Mouse (Mus musculus) kidney, postnatal 0 days (tissue): ENCODE data around the gene Chgb. TPM values are rescaled to one million over a fixed set of nuclear protein-coding genes. Genes with fewer than 3 reads are reported as not detected.
A peak's percentile ranks its signal among the peaks of the same experiment; 100 is the strongest.

Experiments used
- ATAC-seq: fragments of 200-750 bp; cut with Nextera tagmentation; replicated peaks from 2 replicates; pipeline ENCODE4 v1.8.0; 2017; ENCODE audit warnings: low read depth, moderate number of reproducible peaks, moderate TSS enrichment, moderate library complexity; ENCODE audit not compliant: low FRiP score
- DNase-seq: peaks from one replicate; pipeline ENCODE4 v3.0.0-alpha.2; 2016; ENCODE audit warnings: low spot score
- H3K27ac ChIP-seq: fragments of 300-500 bp; sonication (generic); 2 replicates; pipeline ENCODE4 v1.5.1; 2014; ENCODE audit warnings: mild to moderate bottlenecking
- H3K27me3 ChIP-seq: fragments of 300-500 bp; sonication (generic); 2 replicates; pipeline ENCODE4 v1.6.1; 2014; ENCODE audit warnings: low read length, mixed read lengths; ENCODE audit not compliant: insufficient read depth
- H3K36me3 ChIP-seq: fragments of 300-500 bp; sonication (generic); 2 replicates; pipeline ENCODE4 v1.6.1; 2014; ENCODE audit warnings: low read length, mixed read lengths; ENCODE audit not compliant: insufficient read depth
- H3K4me1 ChIP-seq: fragments of 300-500 bp; sonication (generic); replicated peaks from 2 replicates; pipeline ENCODE4 v1.6.1; 2014; ENCODE audit warnings: antibody characterized with exemption, low read length, mixed read lengths; ENCODE audit not compliant: insufficient read depth
- H3K4me2 ChIP-seq: fragments of 300-500 bp; sonication (generic); 2 replicates; pipeline ENCODE4 v1.6.1; 2014; ENCODE audit warnings: mild to moderate bottlenecking, low read length, moderate library complexity, mixed read lengths
- H3K4me3 ChIP-seq: fragments of 300-500 bp; sonication (generic); replicated peaks from 2 replicates; pipeline ENCODE4 v1.5.1; 2014; ENCODE audit warnings: low read depth, low read length
- H3K9ac ChIP-seq: fragments of 300-500 bp; sonication (generic); 2 replicates; pipeline ENCODE4 v1.6.1; 2014; ENCODE audit warnings: low read depth, low read length
- H3K9me3 ChIP-seq: fragments of 300-500 bp; sonication (generic); replicated peaks from 2 replicates; pipeline ENCODE4 v1.6.1; 2016; ENCODE audit warnings: low read length, inconsistent platforms, mixed read lengths
- CTCF ChIP-seq: IDR thresholded peaks from 2 replicates; pipeline ENCODE4 v1.5.1; 2016; ENCODE audit warnings: antibody characterized with exemption, low read depth, mild to moderate bottlenecking, moderate library complexity
- WGBS: fragments of 180-500 bp; shearing (Covaris S2); extraction: QIAGEN DNeasy Blood & Tissue Kit; methylation state at CpG from one replicate; pipeline ENCODE4 v1.1.7; 2014; 5-methylcytosine and 5-hydroxymethylcytosine counted together
- polyA plus RNA-seq: library from polyadenylated mRNA; unstranded; fragments of >200 nt; fragmentation: Nextera tagmentation; extraction: Ambion mirVana; gene quantifications from 2 replicates; pipeline ENCODE4 v1.2.1, GENCODE M21; 2015

Gene Chgb
- polyA plus RNA-seq: 0.17 and 0.49 TPM in 2 replicates

- ATAC-seq (no peak), DNase-seq (no peak)
- H3K4me3 ChIP-seq: peak within 1 kb of the TSS; percentile 24
- H3K4me2 ChIP-seq: peak within 1 kb of the TSS; percentile 61
- H3K9ac ChIP-seq: no peak within 1 kb of the TSS
- H3K4me1 ChIP-seq: no peaks in the 10 kb centered on the region
- WGBS: 10% methylated on average over 4 of the region's 4 CpGs
- TF ChIP-seq CTCF: no peak
- H3K27me3 ChIP-seq: no peaks in the 10 kb centered on the region
- H3K27ac ChIP-seq: no peak within 1 kb of the TSS
- no peaks in the 10 kb centered on the region for H3K36me3 ChIP-seq
- H3K9me3 ChIP-seq: no peaks in the 10 kb centered on the region
Measured at GRCm38 (mm10) chr2:132780978-132781377, at the start of gene Chgb. Chgb (plus strand) TSS chr2:132781278.

- peak; percentile 35 for DNase-seq
- ATAC-seq: 0 out of 2 replicates have a peak, but pooled peaks have one; percentile 36
- 57% methylated on average over 5 of the region's 5 CpGs for WGBS
Measured at GRCm38 (mm10) chr2:132732940-132733339, 48.1 kb upstream of the Chgb start.

GRCm38 (mm10) chr2:132733603-132734573 is 47.2 kb upstream of the Chgb start:
- no peak for TF ChIP-seq CTCF
- no peaks in the 10 kb centered on the region for H3K27me3 ChIP-seq
- WGBS: 89% methylated on average over 10 of the region's 10 CpGs
- DNase-seq (no peak), ATAC-seq (no peak)
- no peak overlapping the region for H3K4me2 ChIP-seq
- H3K9me3 ChIP-seq: no peaks in the 10 kb centered on the region
- no peak overlapping the region for H3K9ac ChIP-seq
- H3K4me1 ChIP-seq: no peaks in the 10 kb centered on the region
- no peaks in the 10 kb centered on the region for H3K36me3 ChIP-seq
- no peak overlapping the region for H3K4me3 ChIP-seq
- H3K27ac ChIP-seq: 0 out of 2 replicates have a peak overlapping the region, but pooled peaks have one; percentile 13

More at GRCm38 (mm10) chr2:132732940-132733339, 48.1 kb upstream of the Chgb start:
- Histone ChIP-seq H3K9ac (no peak overlapping the region), H3K9me3 (no peaks in the 10 kb centered on the region), H3K4me1 (no peaks in the 10 kb centered on the region), H3K27me3 (no peaks in the 10 kb centered on the region), H3K4me3 (no peak overlapping the region), H3K27ac (0 out of 2 replicates have a peak overlapping the region, but pooled peaks have one; percentile 13), H3K36me3 (no peaks in the 10 kb centered on the region), H3K4me2 (no peak overlapping the region)
- TF ChIP-seq CTCF: no peak

GRCm38 (mm10) chr2:132738816-132739432 is 42.2 kb upstream of the Chgb start:
- H3K4me1 ChIP-seq: no peaks in the 10 kb centered on the region
- no peaks in the 10 kb centered on the region for H3K27me3 ChIP-seq
- H3K27ac ChIP-seq: no peak overlapping the region
- whole genome bisulfite sequencing: 52% methylated on average over 2 of the region's 2 CpGs
- H3K9ac ChIP-seq: no peak overlapping the region
- no peak for TF ChIP-seq CTCF
- no peaks in the 10 kb centered on the region for H3K9me3 ChIP-seq
- H3K4me2 ChIP-seq: no peak overlapping the region
- H3K4me3 ChIP-seq: no peak overlapping the region
- no peak for DNase-seq
- no peaks in the 10 kb centered on the region for H3K36me3 ChIP-seq
- no peak for ATAC-seq

GRCm38 (mm10) chr2:132741862-132742347 is 39.2 kb upstream of the Chgb start:
- no peaks in the 10 kb centered on the region for H3K27me3 ChIP-seq
- no peak overlapping the region for H3K4me2 ChIP-seq
- no peak overlapping the region for H3K9ac ChIP-seq
- ATAC-seq: peak; percentile 63; the same call in 1 of the 2 replicates
- WGBS: 41% methylated on average over 8 of the region's 8 CpGs
- H3K9me3 ChIP-seq: no peaks in the 10 kb centered on the region
- H3K27ac ChIP-seq: no peak overlapping the region
- H3K4me1 ChIP-seq: no peaks in the 10 kb centered on the region
- DNase-seq: peak; percentile 14
- H3K36me3 ChIP-seq: no peaks in the 10 kb centered on the region
- peak; percentile 10; the same call in 1 of the 2 replicates for TF ChIP-seq CTCF
- H3K4me3 ChIP-seq: no peak overlapping the region

- Histone ChIP-seq H3K4me2 (no peak overlapping the region), H3K9ac (no peak overlapping the region), H3K27me3 (no peaks in the 10 kb centered on the region), H3K27ac (no peak overlapping the region), H3K4me1 (no peaks in the 10 kb centered on the region), H3K9me3 (no peaks in the 10 kb centered on the region), H3K36me3 (no peaks in the 10 kb centered on the region), H3K4me3 (no peak overlapping the region)
- no peak for DNase-seq
- ATAC-seq: no peak
- no peak for TF ChIP-seq CTCF
- 87% methylated on average over 5 of the region's 5 CpGs for WGBS
Measured at GRCm38 (mm10) chr2:132744866-132745265, 36.2 kb upstream of the Chgb start.
